Mouse (Mus musculus) stomach, postnatal 0 days (tissue): Measurements from ENCODE around the gene Mad1l1.

Source experiments
- CTCF ChIP-seq: IDR thresholded peaks from 2 replicates; pipeline ENCODE4 v1.5.1; 2016; ENCODE audit warnings: antibody characterized with exemption, low read depth, mild to moderate bottlenecking, moderate library complexity
- EP300 ChIP-seq: optimal IDR thresholded peaks from 2 replicates; pipeline ENCODE3; 2016; ENCODE audit warnings: antibody characterized with exemption

DNA sequence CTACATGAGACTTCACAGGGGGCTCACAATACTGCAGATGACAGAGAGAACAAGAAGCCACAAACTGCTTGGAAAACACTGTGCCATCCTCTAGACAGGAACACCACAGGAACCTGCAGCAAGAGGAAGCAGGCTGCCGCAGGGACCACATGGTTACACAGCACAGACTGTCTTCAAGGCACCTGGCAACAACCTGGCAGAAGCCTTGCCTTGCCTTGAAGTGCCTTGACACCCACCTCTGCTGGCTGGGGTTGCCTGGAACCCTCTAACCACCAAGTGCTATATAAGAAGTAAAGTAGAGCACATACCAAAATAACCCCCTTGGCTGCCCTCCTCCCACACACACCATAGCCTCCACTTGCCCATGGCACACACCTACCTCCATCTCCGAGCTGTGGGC lies 177.8 kb downstream of the Mad1l1 start:
- no peak for TF ChIP-seq CTCF
- TF ChIP-seq EP300: no peak
